ENCODE assay signal across 12 mouse cellular contexts in the genomic region with DNA sequence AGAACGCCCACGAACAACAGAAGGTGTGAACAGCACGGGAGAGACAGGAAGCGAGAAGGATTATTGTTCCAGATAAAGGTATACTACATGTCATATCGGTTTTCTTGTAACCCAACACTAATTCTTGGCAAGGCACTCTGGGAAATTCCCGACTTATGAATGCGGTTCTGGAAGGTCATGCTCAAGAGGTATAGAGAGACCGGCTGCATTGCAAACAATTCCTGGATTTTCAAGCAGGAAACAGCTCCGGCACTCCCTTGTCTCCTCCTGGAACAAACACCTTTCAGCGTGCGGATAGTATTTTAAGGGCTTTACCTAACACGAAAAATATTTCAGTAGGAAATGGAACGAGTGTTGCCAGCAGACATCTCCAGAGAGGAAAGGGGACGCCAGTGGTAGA.
DNase-seq lines count a peak whose midpoint lies in the region; ATAC-seq lines count a peak whose summit lies in the region.
"Had no signal": no experiment of that assay in that cellular context is flagged by ENCODE, and none has a peak within 500 bp of the region (broad histone marks: within the 10 kb centered on the region; RNA-seq: fewer than 3 reads in every experiment).

No protein-coding gene starts in this region.

- peak; percentile 73 for ATAC-seq in lung, embryonic 15.5 days (ENCODE audit: borderline replicate concordance, extremely low read depth, low FRiP score, low TSS enrichment)

- peaks cover 3% of the 10 kb centered on the region; the same call in 1 of the 2 replicates for H3K4me1 ChIP-seq in lung, embryonic 15.5 days
- H3K4me1 ChIP-seq: megakaryocyte, embryonic 14.5 days had no signal

- no peaks in the 10 kb centered on the region for H3K36me3 ChIP-seq in lung, embryonic 15.5 days

- H3K27me3 ChIP-seq in lung, embryonic 15.5 days, result no peaks in the 10 kb centered on the region
- H3K27me3 ChIP-seq: megakaryocyte, embryonic 14.5 days had no signal

- intact Hi-C loops in heart, postnatal 36 days (cut with DNase I), result no loop called here

- H3K9me3 ChIP-seq in lung, embryonic 15.5 days, result no peaks in the 10 kb centered on the region

- no peak overlapping the region for H3K9ac ChIP-seq in lung, embryonic 15.5 days

- DNase-seq in R1 (ENCODE audit: low read depth, low spot score), result peak; percentile 21
- DNase-seq in heart, adult 18-20 months, result peak; percentile 45 to 79
- peak; percentile 24 to 27 for DNase-seq in heart, postnatal 36 days
- no peak for DNase-seq in urinary bladder, postnatal 25 days (ENCODE audit: low spot score)
- no peak for DNase-seq in layer of hippocampus, adult 18-20 months (ENCODE audit: low spot score in 2 of 2)
- DNase-seq in left cerebral cortex, adult 11 months (ENCODE audit: low spot score), result no peak
- DNase-seq: adrenal gland, postnatal 36 days; cerebellum, adult 18-20 months; spleen, adult 18-20 months; thymus, adult 2 months had no signal

- no peak overlapping the region; the same call in 1 of the 2 replicates for H3K4me2 ChIP-seq in lung, embryonic 15.5 days

- H3K27ac ChIP-seq in lung, embryonic 15.5 days, result peak overlapping the region; percentile 16; the same call in 1 of the 2 replicates

- WGBS in lung, embryonic 15.5 days, result 29% methylated on average over 14 of the region's 14 CpGs

- H3K4me3 ChIP-seq in lung, embryonic 15.5 days, result no peak overlapping the region
- H3K4me3 ChIP-seq: megakaryocyte, embryonic 14.5 days had no signal

Comparison
In these comparisons a context has a peak if more than half of its experiments do, and no peak if none do; other contexts are left out.
1. DNase-seq: peak in R1 (single experiment), heart, adult 18-20 months (2 of 2) and heart, postnatal 36 days (2 of 2); none in urinary bladder, postnatal 25 days (single experiment), layer of hippocampus, adult 18-20 months (0 of 2) and left cerebral cortex, adult 11 months (single experiment).